Mouse (Mus musculus) brain, embryonic 18.5 days (tissue): ENCODE measurements around the gene Acaa1a.
"Not testable (repeated sequence)": the region's sequence is repeated elsewhere in the genome, so short reads cannot be mapped to it uniquely, and the experiment has no call there.

Experiments used
- DNase-seq: peaks from one replicate; pipeline ENCODE4 v3.0.0-alpha.2; 2012; ENCODE audit warnings: low read depth, low spot score

Acaa1a gene

DNA sequence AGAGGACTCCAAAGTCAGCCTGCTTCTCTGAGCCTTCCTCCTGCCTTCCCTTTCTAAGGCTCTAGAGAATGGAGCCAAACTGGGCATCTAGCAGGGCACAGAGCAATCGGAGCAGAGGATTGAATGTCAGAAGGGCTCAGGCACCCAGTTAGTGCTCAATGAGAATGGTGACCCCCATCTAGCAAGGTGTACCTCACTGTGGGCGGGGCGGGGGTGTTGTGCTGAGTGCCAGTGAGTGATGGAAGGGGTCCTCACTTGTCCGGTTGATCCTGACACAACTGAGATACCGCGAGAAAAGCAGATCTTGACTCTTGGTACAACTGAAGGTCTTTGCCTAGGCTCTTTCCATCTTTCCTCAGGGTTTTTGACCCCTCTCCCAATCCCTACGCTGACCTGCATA, 370 bp upstream of the Acaa1a start:
- no peak for DNase-seq

DNA sequence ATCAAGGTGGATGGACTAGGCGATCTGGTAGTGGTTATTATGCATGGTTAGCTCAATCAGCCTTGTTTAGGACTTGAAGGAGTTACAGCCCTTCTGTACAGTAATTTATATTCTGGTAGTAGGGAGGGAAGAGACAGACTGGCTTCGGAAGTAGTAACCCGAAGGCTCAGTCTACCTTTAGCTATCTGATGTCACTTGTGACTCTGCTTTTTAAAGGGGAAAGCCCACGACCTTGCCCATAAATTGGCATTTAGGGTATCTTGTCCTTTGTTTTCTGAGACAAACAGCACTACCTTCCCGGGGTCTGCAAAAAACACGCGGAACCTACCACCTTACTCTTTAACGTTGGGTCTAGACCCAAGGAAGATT, 720 bp downstream of the Acaa1a start:
- no peak for DNase-seq

DNA sequence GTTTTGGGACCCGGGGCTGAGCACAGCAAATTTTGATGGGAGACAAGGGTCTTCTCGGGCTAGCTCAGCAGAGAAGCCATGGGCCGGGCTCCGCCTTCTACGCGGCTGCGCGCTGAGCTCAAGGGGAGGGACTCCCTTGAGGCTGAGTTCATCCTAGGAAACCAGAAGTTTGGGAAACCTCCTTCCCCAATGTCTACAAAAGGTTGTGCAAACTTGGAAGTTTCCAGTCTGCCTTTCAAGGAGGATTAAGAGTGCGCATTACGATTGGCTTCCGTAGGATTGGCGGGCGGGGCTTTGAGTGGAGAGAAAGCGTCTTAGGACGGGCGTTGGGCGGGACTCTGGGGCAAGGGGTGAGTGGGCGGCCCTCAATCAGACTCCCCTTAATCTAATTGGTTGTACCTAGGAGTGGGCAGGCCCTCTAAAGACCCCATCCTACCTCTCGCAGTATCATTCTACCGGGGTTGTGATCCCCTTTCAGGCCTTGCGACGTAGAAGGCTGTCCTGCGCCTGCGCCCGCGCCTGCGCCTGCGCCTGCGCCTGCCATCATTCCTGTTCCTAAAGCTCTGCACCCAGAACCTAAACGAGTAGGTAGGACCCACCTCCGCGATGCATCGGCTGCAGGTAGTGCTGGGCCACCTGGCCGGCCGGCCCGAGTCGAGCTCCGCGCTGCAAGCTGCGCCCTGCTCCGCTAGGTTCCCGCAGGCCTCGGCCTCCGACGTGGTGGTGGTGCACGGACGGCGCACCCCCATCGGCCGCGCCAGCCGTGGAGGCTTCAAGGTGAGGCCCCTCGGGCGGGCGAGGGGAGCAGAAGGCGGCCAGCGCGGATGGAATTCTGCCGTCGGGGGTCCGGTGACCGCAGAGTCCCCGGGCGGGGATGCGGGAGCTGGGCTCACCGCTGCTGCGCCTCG, 1.7 kb downstream of the Acaa1a start, which contains the start of gene Myd88:
TSS of gene Myd88 (minus strand) at position 503 of the 908 bp plus-strand sequence.
- DNase-seq = peak; percentile 95

DNA sequence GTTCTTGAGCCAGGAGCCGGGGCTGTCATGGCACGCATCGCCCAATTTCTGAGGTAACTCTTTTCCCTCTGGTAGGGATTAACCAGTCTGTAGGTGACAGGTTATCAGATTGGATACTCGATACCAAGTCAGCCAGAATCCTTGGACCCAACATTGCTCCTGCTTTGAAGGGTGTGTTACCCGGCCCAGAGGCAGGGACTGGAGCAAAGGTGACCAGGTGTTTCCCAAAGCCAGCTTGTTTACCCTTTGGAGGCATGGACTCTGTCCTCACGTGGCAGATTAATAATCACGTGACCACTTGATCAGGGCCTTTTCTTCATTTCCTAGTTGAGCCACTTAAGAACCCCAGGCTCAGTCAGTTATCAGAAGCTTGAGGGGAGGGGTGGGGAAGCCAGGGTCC, 3.3 kb downstream of the Acaa1a start:
- no peak for DNase-seq

DNA sequence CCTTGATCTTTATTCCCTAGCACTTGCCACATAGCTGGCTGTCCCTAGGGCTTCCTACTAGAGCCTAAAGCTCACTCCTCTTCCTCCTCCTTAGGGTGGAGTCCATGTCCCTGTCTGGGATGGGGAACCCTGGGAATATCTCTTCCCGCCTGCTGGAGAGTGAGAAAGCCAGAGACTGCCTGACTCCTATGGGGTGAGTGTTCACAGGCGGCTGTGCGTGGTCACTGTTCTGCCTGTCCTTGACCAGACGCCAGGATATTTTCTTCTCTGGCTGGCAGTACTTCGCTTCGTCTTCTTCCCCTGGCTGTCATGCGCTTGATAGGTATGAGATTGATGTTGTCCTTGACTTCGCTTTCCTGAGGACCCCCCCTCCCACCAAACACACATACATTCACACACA, 6.9 kb downstream of the Acaa1a start:
- DNase-seq = no peak

DNA sequence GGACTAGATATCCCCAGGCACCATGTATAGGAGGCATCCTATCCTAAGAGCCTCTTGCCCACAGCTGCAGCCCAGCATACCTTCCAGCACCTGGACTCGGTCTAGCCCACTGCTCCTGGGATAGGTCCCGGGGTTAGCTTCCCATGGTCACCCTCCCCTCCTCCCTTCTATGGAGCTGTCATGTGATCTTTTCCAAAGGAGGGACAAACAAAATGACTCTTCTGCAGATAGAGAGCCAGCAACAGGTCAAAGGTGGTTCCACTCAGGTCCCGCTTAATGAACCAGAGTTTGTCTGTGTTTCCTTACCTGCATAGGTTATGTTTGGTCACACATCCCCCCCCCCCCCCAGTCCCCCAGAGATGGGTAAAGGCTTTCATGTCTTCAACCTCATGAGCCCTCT, 11.1 kb downstream of the Acaa1a start:
- no peak for DNase-seq

DNA sequence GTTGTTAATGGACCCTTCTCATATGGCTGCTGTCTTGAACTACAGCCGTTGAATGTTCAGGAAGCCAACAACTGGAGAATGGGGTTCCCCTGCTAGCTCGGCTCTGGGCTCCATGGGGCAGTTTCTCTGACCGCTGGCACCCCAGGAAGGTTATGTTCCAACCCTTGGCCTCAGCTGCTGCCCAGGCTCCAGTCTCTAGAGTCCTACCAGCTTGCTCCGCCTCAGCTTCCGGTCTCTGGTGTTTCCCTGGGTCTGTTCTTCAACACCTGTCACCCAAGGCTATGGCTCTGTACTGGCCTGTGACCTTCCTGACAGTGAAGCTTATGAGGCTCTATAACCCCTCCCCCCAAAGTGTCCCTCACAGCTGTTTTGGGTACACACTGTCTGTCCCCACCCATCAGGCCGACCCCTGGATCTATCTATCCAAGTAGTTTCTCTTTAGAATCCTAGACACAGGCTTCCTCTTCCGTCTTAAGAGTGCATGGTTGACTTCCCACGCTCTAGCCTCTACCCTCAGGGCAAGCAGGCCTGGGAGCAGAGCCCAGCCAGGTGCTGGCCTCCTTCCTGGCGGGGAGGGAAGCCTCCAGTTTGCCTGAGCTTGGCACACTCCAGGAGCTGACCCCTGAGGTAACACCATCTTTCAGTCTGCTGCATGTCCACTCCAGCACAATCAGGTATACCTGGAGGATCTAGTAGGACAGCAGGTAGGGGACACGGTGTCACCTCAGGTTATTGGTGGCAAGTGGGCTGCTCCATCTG, 11.7 kb downstream of the Acaa1a start:
- no peak for DNase-seq

DNA sequence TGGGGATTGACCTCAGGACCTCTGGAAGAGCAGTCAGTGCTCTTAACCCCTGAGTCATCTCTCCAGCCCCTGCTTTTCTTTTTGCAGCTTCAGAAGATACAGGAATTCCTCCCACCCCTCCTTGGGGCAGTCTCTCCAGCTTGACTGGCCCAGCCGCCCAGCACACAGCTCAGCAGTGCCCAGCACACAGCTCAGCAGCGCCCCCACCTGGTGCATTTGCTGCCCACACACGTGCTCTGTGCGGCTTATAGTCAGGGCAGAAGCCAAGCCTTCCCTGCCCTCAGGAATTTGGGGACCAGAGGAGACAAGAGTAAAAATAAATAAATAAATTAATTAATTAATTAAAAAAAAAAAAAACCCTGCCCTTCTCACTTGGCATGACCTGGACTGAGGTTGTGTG, 12.6 kb downstream of the Acaa1a start:
- no peak for DNase-seq

DNA sequence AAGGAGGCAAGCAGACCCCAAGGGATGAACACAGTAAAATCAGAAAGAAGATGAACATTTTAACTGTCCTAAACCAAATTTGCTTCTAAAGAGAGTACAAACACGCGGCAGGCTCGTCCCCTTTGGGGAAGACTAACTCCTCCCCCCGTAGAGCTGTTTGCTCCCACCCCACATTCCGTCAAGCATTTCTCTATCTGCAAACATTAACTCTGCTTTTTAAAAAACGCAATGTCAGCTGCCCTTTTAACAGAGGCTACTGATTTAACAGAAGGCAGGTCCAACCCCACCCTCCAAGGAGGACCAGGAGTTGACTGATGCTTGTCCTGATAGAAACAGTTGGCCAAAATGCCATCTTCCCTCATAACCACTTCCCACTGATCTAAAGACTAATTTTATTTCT, 14.4 kb downstream of the Acaa1a start:
- DNase-seq = no peak

DNA sequence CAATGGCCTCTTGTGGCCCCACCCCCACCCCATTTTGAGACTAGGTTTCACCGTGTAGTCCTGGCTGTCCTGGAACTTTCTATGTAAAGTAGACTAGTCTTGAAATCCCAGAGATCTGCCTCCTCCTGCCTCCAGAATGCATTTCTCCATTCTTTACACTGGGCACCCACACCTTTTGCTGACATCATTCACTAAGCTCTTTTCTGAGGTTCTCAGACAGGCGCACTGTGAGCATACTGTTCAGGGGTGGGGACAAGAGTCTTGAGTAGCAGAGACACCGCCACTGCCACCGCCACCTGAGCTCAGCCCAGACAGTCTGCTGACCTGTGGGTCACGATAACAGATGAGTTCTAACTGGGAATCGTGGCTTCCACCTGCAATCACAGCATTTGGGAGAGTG, 16.5 kb downstream of the Acaa1a start:
- DNase-seq = no peak

DNA sequence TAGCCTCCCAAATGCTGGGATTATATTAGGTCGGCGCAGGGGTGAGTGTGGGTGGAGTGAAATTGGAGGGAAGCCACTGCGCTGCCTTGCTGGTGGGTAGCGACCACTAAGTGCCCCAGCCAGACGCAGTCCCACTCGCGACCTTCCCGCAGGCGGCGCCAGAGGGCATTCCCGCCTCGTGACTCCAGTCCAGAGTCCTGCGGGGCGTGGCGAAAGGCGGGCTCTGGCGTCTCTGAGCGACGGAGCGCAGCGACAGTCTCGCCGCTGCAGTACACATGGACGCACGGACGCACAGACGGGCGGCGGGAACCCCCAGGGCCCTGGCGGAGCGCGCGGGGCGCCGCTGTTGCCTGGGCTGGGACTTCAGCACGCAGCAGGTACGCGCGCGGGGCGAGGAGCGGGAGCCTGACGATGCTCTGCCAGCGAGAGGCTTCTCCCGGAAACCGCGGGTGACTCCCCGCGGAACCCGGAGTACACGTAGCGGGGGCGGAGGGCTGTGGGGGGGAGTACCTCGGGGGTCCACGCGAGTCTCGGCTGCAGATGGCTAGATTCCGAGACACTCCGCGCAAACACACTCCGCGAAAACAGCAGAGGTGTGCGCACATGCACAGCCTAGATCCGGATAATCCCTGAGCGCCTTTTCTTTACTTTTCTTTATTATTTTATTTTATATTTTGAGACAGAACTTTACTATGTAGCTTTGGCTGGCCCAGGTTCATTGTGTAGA, 18.0 kb downstream of the Acaa1a start, which contains the start of gene Xylb:
TSS of gene Xylb (plus strand) at position 51 of the 727 bp plus-strand sequence.
- peak; percentile 42 for DNase-seq

DNA sequence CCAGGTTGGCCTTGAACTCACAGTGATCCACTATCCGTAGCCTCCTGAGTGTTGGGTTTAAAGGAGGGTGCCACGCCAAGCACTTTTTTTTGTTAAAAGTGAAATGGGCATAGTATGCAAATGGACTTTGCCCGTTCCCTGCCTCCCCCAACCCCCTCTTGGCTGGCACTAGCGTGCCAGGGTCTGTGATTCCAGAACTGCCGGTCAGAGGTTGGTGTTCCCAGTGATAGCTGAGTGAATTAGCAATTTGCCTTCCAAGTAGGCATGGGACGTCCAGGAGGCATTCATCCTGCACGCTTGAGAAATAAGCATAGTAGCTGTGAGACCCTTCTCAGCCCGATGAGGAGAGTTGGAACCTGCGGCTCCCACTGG, 18.6 kb downstream of the Acaa1a start:
- DNase-seq = no peak

DNA sequence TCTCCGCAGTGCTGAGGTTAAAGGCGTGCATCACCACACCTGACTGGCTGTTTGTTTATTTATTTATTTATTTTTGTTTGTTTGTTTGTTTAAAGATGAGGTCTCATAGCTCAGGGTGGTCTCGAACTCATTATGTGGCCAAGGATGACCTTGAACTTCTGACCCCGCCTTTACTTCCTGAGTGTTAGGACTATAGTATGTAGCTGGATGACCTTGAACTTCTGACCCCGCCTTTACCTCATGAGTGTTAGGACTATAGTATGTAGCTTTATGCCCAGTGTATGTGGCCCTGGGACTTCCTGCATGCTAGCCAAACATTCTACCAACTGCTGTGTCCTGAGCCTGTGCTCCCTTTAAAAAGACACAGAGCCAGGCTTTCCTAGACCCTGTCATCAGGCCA, 21.9 kb downstream of the Acaa1a start:
- no peak for DNase-seq

DNA sequence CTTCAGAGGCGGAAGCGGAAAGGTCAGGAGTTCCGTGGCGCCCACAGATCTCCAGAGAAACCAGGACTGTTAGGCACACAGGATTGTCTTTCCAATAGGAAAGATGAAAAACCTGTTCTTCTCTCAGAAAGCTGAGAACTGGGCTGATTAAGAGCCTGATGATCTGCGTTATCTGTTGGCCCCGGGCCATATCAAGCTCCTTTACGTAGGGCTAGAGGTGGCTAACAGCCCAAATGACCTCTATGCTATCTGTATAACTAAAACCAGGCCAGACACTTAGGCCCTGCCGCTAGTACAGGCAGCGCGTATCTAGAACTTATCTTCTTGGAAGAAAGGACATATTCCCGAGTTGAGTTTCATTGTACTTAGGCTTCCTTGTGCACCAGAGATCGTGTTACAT, 23.8 kb downstream of the Acaa1a start:
- DNase-seq = no peak

DNA sequence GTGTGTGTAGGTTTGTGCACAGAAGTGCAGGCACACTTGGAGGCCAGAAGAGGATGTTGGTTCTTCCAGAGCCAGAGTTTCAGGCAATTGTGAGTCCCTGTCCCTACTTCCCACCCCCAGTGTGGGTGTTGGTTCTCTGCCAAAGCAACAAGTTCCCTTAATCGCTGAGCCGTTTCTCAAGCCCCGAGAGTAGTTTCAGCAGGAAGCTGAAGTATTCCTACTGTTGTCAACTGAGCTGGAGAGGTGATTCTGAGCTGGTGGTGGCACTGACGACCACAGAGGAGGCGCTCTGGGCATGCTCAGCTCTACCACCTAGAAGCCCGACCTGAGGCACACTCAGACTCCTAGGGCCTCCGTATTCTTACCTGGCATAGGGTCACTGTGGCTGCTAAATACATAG, 25.8 kb downstream of the Acaa1a start, which contains the start of gene Slc22a14:
TSS of gene Slc22a14 (minus strand) at position 270 of the 400 bp plus-strand sequence.
- DNase-seq = no peak

DNA sequence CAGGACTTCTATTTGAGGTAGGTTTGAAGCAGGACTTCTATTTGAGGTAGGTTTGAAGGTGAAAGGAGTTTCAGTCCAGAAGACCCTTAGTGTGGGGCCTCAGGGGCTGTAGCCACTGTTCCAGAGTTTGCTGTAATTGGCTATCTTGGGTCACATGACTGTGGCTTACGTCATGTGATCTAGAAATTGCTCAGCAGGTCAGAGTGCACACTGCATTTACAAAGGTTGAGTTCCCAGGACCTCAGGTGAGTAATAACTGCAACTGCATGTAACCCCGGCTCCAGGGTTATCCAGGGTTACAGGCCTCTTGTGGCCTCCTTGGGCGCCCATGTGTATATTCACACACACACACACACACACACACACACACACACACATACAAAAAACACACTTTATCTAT, 28.9 kb downstream of the Acaa1a start:
- no peak for DNase-seq

DNA sequence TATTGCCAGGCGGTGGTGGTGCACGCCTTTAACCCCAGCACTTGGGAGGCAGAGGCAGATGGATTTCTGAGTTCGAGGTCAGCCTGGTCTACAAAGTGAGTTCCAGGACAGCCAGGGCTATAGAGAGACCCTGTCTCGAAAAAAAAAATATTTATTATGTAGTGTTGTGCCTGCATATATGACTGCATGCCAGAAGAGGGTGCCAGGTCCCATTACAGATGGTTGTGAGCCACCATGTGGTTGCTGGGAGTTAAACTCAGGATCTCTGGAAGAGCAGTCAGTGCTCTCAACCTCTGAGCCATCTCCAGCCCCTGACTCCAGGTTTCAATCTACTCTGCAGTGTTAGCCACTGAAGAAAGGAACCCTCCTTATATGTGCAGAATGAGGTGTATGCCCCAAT, 31.3 kb downstream of the Acaa1a start:
- not testable (repeated sequence) for DNase-seq

DNA sequence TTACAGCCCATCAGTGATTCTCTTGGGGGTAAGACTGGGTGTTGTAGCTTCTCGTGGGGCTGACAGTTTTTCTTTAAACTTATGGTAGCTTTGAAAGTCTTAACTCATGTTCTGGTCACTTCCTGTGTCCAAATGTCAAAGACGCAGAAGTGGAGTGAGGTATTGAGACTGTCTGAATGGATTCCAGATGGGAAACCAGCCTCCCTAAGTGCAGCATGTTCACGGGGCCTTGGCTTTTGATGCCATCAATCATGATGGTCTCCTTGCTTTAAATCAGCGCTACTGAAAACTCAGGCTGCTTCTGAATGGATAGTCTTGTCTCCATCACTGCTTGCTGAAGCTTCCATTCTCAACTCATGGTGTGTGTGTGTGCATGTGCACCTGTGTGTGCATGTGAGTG, 31.8 kb downstream of the Acaa1a start:
- no peak for DNase-seq

DNA sequence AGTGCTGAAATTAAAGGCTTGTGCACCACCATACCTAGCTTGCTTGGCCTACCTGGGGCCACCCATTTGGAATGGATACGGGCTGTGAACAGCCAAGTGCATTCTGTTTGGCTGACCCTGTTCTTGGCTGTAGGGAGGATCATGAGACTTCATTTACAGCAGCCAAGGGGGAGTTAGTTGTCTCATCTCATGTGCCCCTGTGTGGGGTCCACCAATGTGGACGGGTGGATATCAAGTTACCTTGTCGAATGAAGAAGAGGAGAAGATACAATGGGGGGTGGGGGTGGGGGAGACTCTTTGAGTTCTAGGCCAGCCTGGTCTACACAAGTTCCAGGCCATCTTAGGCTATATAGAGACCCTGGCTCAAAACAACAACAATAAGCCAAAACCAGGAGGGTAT, 35.5 kb downstream of the Acaa1a start:
- DNase-seq = no peak

DNA sequence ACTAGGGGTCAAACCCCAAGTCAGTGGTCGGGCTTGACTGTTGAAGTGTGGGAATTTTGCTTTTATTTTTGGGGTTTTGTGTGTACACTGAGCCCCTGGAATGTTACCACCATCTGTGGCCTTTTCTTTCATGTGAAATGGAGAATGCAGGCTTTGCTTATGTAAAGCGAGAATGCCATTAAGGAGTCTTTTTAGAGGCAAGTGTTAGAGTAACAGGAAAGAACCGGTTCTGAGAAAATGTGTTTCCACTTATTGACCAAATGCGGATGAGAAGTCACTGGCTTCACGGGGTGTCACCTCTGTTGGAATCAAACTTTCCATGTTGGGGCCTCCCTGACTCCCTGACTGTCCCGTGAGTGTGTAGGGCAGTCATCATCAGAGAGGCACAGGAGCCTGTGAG, 36.1 kb downstream of the Acaa1a start:
- no peak for DNase-seq

DNA sequence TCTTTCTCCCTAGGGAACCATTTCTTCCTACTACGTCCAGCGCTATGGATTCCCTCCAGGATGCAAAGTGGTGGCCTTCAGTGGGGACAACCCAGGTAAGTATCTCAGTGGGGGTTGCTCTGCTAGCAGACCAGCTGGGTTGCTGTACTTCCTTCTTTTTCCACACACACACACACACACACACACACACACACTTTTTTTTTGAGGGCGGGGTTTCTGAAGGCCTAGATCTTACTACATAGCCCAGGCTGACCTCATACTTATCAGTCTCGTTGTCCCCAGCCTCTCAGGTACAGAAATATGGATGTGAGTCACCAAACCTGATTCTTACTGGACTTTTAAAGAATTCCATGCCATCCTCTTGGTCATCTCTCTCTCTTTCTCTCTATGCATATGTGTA, 38.8 kb downstream of the Acaa1a start:
- no peak for DNase-seq

DNA sequence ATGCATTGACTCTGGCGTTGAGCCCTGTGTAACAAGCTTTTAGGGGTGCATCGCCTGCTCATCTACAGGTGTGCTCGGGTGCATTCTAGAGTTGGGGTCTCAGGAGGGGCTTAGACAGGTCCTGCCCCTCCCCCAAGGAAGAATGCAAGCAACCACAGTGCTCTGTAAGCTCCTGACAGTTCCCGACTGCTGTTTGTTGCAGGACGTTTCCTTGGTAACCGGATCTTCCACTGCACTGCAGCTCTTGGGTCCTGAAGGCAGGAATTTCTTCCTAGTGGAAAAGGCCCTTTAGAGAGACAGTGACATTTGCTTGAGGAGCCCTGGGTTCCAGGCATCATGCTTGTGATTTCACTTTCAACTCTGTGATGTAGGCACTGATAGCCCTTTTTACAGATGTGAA, 43.1 kb downstream of the Acaa1a start:
- DNase-seq = no peak
